Mouse (Mus musculus) E14TG2a.4 (cell line): ENCODE results near the gene Hoxb4.
A peak's percentile ranks its signal among the peaks of the same experiment; 100 is the strongest.

Experiments
- H3K27me3 ChIP-seq: 2 replicates; pipeline ENCODE4 v1.6.1; 2014; ENCODE audit warnings: low read length, control low read depth; ENCODE audit not compliant: insufficient read depth
- H3K36me3 ChIP-seq: 2 replicates; pipeline ENCODE4 v1.6.1; 2014; ENCODE audit warnings: low read length, control low read depth; ENCODE audit not compliant: insufficient read depth
- H3K4me1 ChIP-seq: replicated peaks from 2 replicates; pipeline ENCODE4 v1.6.1; 2014; ENCODE audit warnings: low read depth, low read length, control low read depth
- H3K4me3 ChIP-seq: replicated peaks from 2 replicates; pipeline ENCODE4 v1.5.1; 2014; ENCODE audit warnings: mild to moderate bottlenecking, low read length
- H3K9me3 ChIP-seq: 2 replicates; pipeline ENCODE4 v1.6.1; 2014; ENCODE audit warnings: low read length, control low read depth
- CTCF ChIP-seq: conservative IDR thresholded peaks from 2 replicates; pipeline ENCODE4 v1.5.1; 2014; ENCODE audit warnings: low read length
- NANOG ChIP-seq: IDR thresholded peaks from 2 replicates; pipeline ENCODE4 v1.6.1; 2014; ENCODE audit warnings: borderline replicate concordance, low read length, mixed read lengths
- POU5F1 ChIP-seq: IDR thresholded peaks from 2 replicates; pipeline ENCODE4 v1.6.1; 2014; ENCODE audit warnings: low read length, borderline replicate concordance

Gene Hoxb4

DNA sequence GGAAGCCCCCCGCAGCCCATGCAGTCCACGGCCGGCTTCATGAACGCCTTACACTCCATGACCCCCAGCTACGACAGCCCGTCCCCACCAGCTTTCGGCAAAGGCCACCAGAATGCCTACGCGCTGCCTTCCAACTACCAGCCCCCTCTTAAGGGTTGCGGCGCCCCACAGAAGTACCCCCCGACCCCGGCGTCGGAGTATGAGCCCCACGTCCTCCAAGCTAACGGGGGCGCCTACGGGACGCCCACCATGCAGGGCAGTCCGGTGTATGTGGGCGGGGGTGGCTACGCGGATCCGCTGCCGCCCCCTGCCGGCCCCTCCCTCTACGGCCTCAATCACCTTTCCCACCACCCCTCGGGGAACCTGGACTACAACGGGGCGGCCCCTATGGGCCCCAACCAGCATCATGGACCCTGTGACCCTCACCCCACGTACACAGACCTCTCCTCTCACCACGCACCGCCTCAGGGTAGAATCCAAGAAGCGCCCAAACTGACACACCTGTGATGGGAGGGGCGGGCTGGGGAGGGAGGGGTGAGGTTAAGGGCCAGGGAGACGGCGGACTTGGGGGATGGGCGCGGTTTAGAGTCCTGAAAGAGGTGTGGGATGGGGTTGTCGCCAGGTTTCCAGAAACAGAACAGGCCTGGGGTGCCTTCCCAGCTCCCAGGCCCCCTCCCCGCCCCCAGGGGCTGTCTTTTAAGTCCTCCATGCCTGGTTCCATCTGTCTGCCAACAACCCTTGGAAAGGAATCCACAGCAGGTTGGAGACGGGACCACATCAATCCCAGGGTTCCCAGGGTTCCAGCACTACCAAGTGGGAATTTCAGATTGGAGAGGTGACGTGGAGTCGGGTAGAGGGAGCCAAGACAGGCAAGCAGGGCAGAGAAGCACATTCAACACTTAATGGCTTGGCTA lies 28.1 kb downstream of the Hoxb4 start:
- peaks cover 95% of the 10 kb centered on the region for H3K27me3 ChIP-seq
- no peak for TF ChIP-seq POU5F1
- TF ChIP-seq NANOG = 0 out of 2 replicates have a peak, but pooled peaks have one; percentile 42
- H3K36me3 ChIP-seq = no peaks in the 10 kb centered on the region
- peaks cover 43% of the 10 kb centered on the region for H3K4me1 ChIP-seq
- H3K4me3 ChIP-seq = peak overlapping the region; percentile 66
- H3K9me3 ChIP-seq = no peaks in the 10 kb centered on the region

DNA sequence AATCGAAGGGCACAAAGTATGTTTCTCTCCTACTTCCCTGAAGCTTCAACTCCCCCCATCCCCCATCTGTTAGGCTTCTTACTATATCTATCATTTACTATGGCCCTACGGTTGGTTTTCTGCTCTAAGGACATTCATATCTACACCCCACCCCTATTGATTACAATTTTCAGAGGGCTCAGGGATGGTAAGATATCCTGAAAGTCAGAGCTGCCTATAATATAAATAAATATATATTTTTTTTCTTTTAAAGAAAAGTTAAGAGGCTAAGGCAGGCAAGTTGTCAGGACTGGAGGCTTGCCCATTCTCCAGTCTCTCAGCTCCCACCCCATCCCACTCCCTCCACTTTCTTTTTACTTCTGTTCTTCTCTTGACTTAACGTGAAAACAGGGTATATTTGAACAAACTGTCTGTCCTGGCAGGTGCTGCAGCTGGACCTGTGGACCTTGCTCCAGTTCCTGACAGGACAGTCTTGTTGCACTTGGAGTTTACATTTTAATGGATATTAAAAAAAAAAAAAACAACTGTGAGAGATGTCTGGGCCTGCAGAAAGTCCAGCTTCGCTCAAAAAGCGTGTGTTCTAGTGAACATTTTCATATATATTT lies 29.0 kb downstream of the Hoxb4 start:
- Histone ChIP-seq H3K4me1 (peaks cover 41% of the 10 kb centered on the region), H3K36me3 (no peaks in the 10 kb centered on the region), H3K27me3 (peaks cover 95% of the 10 kb centered on the region), H3K4me3 (no peak overlapping the region), H3K9me3 (no peaks in the 10 kb centered on the region)
- no peak for TF ChIP-seq POU5F1
- no peak for TF ChIP-seq NANOG
- TF ChIP-seq CTCF = no peak

DNA sequence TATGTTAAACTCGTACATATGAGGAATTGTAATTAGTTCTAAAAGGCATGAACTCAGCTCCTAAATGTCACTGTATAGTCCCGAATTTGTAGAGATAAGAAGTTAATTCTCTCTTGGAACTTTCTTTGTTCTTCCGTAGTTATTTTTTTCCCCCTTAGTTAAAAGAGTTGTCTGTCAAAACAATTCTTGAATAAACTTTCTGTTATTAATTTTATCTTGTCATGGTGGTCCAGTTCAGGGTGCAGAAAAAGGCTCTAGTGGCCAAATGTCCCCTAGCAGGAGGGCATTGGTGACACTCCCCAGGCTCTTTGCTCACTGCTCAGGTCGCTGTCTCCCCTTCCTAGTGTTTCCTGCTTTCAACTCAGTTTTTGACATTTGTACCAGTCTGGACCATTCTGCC lies 29.6 kb downstream of the Hoxb4 start:
- TF ChIP-seq POU5F1 (no peak), NANOG (no peak), CTCF (no peak)
- H3K27me3 ChIP-seq = peaks cover 95% of the 10 kb centered on the region
- H3K9me3 ChIP-seq = no peaks in the 10 kb centered on the region
- H3K36me3 ChIP-seq = no peaks in the 10 kb centered on the region
- H3K4me1 ChIP-seq = peaks cover 46% of the 10 kb centered on the region
- H3K4me3 ChIP-seq = no peak overlapping the region

DNA sequence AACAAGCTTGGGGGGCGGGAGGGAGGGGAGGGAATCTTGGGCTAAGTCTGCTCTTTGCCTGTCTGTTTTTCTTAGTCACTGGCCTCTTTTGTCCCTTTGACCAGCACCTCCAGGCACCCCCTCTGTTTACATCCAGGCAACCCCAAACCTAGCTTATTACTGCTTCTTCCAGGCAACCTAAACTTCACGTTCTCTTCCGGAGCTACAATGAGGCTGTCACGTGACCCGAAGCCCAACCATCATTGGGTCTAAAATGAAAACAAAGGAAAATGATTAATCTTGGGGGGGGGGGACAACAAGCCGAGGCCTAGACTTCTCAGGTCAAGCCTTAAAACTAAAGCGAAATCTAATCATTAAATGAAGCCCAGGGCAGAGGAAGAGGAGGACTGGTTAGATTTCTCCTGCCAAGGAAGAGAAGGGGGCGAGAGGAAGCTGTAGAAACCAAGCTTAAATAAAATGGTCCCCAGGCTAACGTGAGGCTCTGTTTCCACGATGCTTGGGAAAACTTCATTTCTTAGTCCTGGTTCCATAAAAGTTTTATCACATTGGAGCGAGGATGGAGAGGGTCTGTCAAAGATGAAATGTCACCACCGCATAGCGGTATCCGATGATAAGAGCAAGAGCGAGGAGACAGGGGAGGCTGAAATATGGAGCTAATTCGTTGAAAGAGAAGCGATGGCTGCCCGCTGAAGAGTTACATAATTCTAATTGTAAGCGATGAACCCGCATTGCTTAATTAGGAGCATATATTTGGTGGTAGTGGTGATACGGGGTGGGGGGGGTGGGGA lies 30.3 kb downstream of the Hoxb4 start:
- Histone ChIP-seq H3K4me1 (peaks cover 49% of the 10 kb centered on the region), H3K4me3 (no peak overlapping the region), H3K36me3 (no peaks in the 10 kb centered on the region), H3K27me3 (peaks cover 95% of the 10 kb centered on the region), H3K9me3 (no peaks in the 10 kb centered on the region)
- TF ChIP-seq POU5F1 = no peak
- TF ChIP-seq NANOG = no peak
- TF ChIP-seq CTCF = no peak

DNA sequence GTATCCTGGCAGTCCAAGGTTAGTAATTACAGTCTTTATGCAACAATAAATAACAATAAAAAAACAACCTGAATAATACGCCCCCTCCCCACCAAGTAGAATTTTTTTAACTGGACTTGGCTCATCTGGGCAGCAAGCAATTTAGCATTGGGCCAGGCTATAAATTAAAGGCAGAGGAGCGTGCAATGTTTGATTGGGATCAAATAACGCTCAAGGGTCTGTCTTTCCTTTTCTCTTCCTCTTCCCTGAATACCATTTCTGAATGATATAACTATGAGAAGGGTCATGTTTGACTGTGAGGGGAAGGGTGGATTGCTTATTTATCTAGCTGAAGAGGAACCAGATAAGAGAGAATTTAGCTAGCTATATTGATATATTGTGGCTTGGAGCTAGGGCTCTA lies 30.9 kb downstream of the Hoxb4 start:
- H3K4me3 ChIP-seq = no peak overlapping the region
- peaks cover 93% of the 10 kb centered on the region for H3K27me3 ChIP-seq
- TF ChIP-seq CTCF = no peak
- no peak for TF ChIP-seq NANOG
- H3K9me3 ChIP-seq = no peaks in the 10 kb centered on the region
- H3K4me1 ChIP-seq = peaks cover 51% of the 10 kb centered on the region
- no peaks in the 10 kb centered on the region for H3K36me3 ChIP-seq

DNA sequence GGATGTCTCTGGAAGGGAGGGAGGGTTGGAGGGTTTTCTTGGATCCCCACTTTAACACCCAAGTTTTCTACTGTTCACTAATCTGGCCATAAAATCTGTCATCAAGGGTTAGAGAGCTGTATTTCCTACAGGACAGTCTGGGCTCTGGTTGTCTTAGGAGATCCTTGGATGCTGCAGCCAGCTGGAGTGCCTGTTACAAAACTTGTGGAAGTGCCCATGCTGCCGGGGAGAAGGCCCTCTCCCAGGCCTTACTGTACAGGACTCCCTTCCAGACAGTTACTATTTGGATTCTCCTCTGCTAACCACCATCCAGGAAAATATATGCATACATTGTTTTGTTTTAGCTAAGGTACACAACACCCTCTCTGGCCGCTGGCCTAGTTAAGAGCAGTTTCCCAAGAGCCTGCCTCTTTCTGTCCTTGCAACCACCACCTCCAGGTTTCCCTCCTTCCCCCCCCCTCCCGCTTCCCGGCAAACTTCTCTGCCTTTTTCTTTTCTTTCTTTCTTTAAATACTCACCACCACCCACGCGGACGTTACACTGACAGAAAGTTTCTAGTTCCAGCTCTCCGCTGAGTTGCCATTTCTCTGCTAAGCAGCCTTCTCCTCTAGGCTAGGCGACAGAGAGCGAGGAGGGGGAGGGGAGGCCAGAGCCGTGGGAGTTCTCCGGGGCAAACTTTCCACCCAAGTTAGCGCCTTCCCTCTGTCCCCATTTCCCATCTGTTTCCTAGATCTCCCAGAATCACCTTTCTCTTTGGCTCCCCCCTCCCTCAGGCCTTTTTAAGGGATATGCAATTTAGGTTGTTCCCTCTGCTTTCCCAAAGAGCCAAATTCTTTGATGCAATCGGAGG lies 31.6 kb downstream of the Hoxb4 start:
- Histone ChIP-seq H3K36me3 (no peaks in the 10 kb centered on the region), H3K27me3 (peaks cover 93% of the 10 kb centered on the region), H3K9me3 (no peaks in the 10 kb centered on the region), H3K4me1 (peaks cover 51% of the 10 kb centered on the region), H3K4me3 (no peak overlapping the region)
- TF ChIP-seq CTCF (no peak), POU5F1 (no peak), NANOG (no peak)

DNA sequence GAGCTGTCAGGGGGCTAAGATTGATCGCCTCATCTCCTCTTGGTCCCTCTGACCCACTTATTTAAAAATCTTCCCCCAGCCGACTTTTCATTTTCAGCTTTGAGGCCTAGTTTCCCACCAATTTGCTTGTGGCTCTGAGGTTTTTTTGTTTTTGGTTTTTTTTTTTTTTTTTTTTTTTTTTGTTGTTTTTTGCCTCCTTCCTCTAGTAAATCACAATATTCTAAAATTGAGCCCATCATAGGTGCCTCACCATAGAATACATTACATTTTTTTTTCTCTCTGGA lies 32.2 kb downstream of the Hoxb4 start, which contains the start of gene Hoxb2:
Gene Hoxb2 (plus strand): TSS at position 185 of the 284 bp plus-strand sequence.
- TF ChIP-seq NANOG (no peak), POU5F1 (no peak), CTCF (no peak)
- Histone ChIP-seq H3K9me3 (no peaks in the 10 kb centered on the region), H3K36me3 (no peaks in the 10 kb centered on the region), H3K4me3 (no peak within 1 kb of the TSS), H3K27me3 (peaks cover 93% of the 10 kb centered on the region), H3K4me1 (peaks cover 52% of the 10 kb centered on the region)
